Mouse (Mus musculus) T-helper 2 cell (primary cell): ENCODE results near the gene Mroh3.

ENCODE experiments used
- in situ Hi-C: fragments of 300-600 bp; cut with MboI, MseI; formaldehyde crosslinking; loops from one replicate; pipeline ENCODE4 v1.15.1; 2025; ENCODE audit warnings: high pct_unique_total_duplicates

The Mroh3 gene

GRCm38 (mm10) chr1:136159830-136160229 is 52.8 kb downstream of the Mroh3 start:
- in situ Hi-C loops = loop anchor here (5.0 kb wide), 1 partner anchor 48 kb away; no protein-coding TSS in a partner anchor

DNA sequence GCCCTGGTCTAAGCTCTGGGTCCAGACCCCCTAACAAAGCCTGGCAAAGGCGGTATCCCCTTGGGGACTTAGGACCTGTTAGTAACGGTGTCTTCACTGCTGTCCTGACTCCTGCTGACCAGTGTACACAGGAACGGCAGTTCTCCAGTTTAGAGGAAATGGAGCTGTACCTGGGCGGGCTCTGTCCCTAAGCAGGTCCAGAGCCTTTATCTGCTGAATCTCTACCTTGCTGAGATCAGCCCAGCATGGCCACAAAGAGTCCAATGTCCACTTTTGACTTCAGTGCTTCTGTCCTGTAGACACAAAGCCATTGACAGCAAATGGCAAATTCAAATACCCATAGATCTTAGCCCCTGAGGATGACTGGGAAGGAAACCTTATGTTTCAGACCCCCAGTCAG is 55.7 kb downstream of the Mroh3 start:
- in situ Hi-C loops = no loop called here

- in situ Hi-C loops = no loop called here
Measured at GRCm38 (mm10) chr1:136156304-136156703, 56.3 kb downstream of the Mroh3 start.

- in situ Hi-C loops = no loop called here
Measured at GRCm38 (mm10) chr1:136151371-136151770, 61.3 kb downstream of the Mroh3 start.

GRCm38 (mm10) chr1:136149702-136150101 is 62.9 kb downstream of the Mroh3 start:
- in situ Hi-C loops = no loop called here

DNA sequence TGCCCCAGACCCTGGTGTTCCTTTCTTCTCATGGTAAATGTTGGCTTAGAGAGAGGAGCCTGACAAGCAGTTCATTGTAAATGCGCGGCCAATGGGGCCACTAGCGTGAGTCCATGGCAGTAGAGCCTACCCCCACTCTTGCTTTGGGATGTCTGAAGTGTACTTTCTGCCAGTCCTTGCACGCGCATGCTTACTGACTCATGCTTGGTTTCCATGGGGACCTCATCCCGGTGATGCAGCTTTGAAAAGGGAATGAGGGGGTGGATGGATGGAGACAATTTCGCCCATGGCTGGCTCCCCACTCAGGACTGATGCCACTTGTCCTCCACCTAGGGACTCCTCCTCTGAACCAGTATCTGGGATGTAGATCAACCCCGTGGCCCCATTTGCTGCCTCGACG is 69.1 kb downstream of the Mroh3 start:
- in situ Hi-C loops = no loop called here

- in situ Hi-C loops = no loop called here
Measured at GRCm38 (mm10) chr1:136142336-136142735, 70.3 kb downstream of the Mroh3 start.

DNA sequence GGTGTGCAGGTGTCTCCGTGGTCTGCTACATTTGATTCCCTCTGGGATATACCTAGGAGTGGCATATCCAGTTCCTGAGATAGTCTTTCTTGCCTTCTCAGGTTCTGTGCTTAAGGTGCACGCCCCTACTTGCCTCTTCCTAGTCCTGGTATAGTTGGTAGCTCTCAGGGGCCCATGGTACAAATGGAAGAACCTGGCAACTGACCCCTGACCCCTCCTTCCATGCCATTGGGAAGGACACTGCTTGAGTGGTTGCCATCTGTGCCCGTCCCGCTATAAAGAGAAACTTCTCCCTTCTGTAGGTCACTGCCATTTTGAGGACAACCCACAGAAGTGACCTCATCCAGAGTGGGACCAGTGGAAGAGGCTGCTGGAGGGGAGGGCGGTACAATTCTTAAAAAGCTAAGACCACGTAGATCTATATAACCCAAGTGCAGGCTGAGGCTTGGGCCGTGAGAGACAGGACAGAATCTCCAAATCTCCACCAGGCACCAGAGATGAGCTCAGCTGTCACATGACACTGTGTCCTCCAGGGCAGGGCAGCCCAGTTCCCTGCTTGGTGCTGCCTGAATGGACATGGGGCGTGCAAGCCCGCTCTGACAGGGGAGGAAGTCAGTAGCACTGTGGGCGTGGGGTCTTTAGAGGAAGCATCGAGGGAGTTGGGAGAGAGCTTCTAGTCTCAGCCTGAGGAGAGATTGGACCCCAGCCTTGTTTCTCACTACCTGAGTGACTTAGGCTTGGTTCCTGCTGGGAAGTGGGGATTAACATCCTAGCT is 71.3 kb downstream of the Mroh3 start:
- in situ Hi-C loops = no loop called here

DNA sequence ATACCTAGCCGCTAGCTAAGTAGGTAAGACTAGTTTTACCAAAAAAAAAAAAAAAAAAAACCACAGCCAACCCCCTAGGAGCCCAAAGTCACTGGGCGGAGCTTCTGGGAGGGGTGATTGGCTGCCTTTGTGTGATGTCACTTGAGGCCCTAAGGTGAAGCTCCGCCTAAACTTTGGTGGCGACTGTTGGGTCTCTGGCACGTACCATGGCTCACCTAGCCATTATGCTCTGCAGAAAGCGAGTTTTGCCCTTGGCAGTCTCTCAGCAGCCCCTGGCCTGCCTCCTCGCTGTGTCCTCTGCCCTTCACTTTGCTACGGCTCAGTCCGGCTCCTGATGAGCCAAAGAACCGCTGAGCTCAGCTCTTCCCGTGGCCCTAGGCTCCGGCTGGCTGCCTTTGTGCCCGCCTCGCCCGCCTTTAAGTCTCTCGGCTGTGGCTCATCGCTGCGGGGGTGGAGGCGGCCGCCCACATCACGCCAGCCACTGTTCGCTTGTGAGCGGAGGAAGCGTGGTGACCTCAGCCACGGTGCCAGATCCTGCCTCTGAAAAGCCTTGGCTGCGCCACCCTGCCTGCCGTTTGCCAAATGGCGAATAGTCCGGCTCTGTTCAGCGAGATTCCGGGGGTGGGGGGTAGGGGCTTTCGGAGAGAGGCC is 72.5 kb downstream of the Mroh3 start:
- in situ Hi-C loops = no loop called here

DNA sequence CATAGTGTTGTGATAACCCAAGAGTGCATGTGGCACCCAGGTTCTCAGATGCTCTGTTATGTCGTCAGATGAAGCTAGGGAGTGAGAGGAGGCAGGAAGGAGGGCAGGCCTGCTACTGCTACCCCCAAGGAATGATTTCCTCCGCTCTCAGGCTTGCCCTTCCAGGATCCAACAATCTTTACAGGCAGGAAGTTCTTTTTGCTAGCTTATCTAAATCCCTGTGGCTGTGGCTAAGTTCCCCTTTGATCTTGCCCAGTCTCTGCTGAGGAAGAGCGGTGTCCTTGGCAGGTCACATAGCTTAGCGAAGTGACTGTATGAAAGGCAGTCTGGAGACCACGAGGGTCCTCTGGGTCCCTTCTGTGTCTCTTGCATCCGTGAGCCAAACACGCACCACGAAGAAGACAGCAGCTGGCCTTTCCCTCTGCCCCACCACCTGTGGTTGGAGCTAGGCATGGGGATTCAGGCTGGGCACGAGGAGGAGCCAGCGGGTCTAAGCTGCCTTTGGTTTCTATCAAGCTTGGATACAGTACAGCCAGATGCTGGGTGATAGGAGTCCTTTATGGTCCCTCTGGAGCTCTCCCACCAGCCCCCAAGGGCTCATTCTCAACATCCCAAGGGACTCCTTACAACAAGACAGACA is 74.3 kb downstream of the Mroh3 start:
- in situ Hi-C loops = no loop called here

GRCm38 (mm10) chr1:136137575-136137974 is 75.1 kb downstream of the Mroh3 start:
- in situ Hi-C loops = no loop called here

GRCm38 (mm10) chr1:136137071-136137531 is 75.5 kb downstream of the Mroh3 start:
- in situ Hi-C loops = no loop called here

- in situ Hi-C loops = no loop called here
Measured at GRCm38 (mm10) chr1:136136547-136136946, 76.1 kb downstream of the Mroh3 start.

DNA sequence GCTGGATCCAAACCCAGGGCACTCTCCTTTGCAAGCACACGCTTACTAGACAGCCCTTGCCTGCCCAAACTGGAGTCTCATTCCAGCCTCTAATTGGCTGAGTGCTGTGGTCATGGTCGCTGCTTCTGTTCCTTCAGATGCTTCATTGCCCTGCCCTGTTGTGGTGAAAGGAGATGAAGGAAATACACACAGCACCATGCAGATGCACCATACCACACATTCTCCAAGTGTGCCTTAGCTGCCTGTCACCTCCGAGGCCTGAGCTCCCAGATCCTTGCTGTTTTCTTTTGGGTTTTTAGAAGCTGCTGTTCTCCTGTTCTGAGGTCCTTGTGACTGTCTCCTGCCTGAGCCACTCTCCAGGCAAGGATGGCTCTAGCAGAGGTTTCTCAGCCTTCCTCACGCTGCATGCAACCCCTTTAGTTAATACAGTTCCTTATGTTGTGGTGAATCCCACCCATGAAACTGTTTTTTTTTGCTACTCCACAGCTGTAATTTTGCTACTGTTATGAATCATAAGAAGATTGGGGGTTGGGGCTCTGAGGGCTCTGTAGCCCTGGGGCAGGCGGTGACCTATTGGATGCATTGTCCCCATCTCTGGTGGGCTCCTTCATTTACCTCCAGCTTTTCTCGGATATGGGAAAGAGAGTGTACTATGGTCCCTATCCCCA is 76.7 kb downstream of the Mroh3 start:
- in situ Hi-C loops = no loop called here

- in situ Hi-C loops = no loop called here
Measured at GRCm38 (mm10) chr1:136135046-136135445, 77.6 kb downstream of the Mroh3 start.

DNA sequence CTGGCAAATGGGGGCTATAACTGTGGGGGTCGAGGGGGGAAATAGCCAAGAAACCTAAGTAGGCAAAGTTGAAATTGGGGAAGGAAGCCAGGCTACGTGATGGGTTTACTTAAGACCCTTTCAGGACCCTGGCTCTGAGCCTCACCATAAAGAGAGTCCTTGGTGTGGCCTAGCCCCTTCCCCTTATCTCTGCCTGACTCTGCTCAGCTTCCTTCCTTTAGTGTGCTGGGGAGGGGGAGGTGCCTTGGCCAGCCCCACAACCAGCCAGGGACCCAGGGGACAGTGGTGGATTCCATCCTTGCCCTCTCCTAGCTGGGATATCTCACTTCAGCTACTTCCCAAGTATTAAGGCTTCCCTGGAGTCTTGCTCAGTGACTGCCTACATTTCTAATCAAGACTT is 78.1 kb downstream of the Mroh3 start:
- in situ Hi-C loops = loop anchor here (5.0 kb wide), 1 partner anchor 473 kb away; no protein-coding TSS in a partner anchor

- in situ Hi-C loops = loop anchor here (5.0 kb wide), 1 partner anchor 474 kb away; no protein-coding TSS in a partner anchor
Measured at GRCm38 (mm10) chr1:136133570-136134240, 78.9 kb downstream of the Mroh3 start.

- in situ Hi-C loops = loop anchor here (5.0 kb wide), 1 partner anchor 475 kb away; no protein-coding TSS in a partner anchor
Measured at GRCm38 (mm10) chr1:136132386-136133201, 80.0 kb downstream of the Mroh3 start.
